Mouse (Mus musculus) small intestine, adult 2 months (tissue): ENCODE measurements around the gene Ermn.

ENCODE experiments used
- CTCF ChIP-seq: fragments of 200-500 bp; IDR thresholded peaks from 2 replicates; pipeline ENCODE4 v1.5.1; 2012; ENCODE audit warnings: low read depth, mild to moderate bottlenecking, control low read depth, inconsistent platforms, low read length, moderate library complexity, mixed read lengths; ENCODE audit not compliant: insufficient replicate concordance, insufficient read length; ENCODE audit errors: extremely low read depth
- POLR2A ChIP-seq: fragments of 200-500 bp; IDR thresholded peaks from 2 replicates; pipeline ENCODE4 v1.6.1; 2012; ENCODE audit warnings: low read depth, mild to moderate bottlenecking, control low read depth, inconsistent platforms, low read length, moderate library complexity

GRCm38 (mm10) chr2:58036926-58037325, 15.7 kb downstream of the Ermn start:
- TF ChIP-seq CTCF, result no peak
- no peak for TF ChIP-seq POLR2A
